Mouse (Mus musculus) testis, adult 2 months (tissue): Measurements from ENCODE around the gene Ifi35.

Experiments used
- CTCF ChIP-seq: fragments of 200-500 bp; IDR thresholded peaks from 2 replicates; pipeline ENCODE4 v1.5.1; 2012; ENCODE audit warnings: low read depth, mild to moderate bottlenecking, inconsistent platforms, low read length, moderate library complexity; ENCODE audit not compliant: control insufficient read depth, insufficient read depth, insufficient replicate concordance
- POLR2A ChIP-seq: fragments of 200-500 bp; IDR thresholded peaks from 2 replicates; pipeline ENCODE4 v1.6.1; 2012; ENCODE audit warnings: low read depth, mild to moderate bottlenecking, inconsistent platforms, low read length, moderate library complexity; ENCODE audit not compliant: control insufficient read depth

- no peak for TF ChIP-seq CTCF
- no peak for TF ChIP-seq POLR2A
These were observed 3.3 kb downstream of the Ifi35 start for GRCm38 (mm10) chr11:101451536-101451935.
